Mouse (Mus musculus): Measurements from ENCODE around the gene Klhl22. TPM values are rescaled to one million over a fixed set of nuclear protein-coding genes. Genes with fewer than 3 reads are reported as not detected.

Gene Klhl22
- total RNA-seq, 2 experiments from 2014 or later = 96.9 to 103 TPM

DNA sequence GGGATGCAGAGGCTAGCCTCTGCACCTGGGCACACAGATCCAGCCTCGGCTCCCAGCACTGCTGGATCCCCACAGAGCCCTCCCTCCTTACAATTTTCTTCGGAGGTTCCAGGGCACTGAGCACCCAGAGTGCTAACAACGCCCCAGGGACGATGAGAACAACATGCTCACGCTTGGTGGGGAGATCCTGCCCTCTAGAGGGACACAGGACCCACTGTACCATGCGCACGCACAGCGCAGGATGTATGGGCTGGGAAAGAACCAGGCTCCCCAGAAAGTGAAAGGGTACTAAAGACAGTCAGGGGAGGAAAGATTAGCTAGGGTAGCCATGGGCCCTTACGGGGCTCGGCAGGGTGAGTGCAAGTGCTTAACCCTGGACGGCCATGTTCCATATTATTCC, 72.4 kb downstream of the Klhl22 start:
- no peak for DNase-seq (ENCODE audit: low spot score in 2 of 2)

DNA sequence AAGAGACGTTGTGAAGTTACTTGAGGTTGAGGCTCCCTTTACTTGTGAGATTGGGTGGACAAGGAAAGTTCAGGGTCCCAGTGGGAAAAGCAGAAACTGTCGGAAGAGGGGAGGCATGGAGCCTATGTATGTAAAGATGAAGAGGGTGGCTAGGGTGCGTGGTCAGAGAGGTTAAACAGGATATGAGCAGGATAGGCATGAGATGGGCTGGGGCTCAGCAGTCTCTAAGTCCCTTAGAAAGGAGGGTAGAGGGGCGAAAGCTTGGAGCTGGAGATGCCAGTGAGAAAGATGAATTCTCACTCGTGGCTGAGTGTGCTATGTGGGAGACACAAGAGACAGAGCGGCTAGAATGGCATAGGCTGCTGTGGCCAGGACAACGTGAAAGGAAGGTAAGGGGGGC, 73.4 kb downstream of the Klhl22 start, which contains the start of gene B830017H08Rik:
B830017H08Rik (plus strand) TSS at position 301 of the 400 bp plus-strand sequence.
- DNase-seq (ENCODE audit: low spot score in 2 of 2) = no peak

DNA sequence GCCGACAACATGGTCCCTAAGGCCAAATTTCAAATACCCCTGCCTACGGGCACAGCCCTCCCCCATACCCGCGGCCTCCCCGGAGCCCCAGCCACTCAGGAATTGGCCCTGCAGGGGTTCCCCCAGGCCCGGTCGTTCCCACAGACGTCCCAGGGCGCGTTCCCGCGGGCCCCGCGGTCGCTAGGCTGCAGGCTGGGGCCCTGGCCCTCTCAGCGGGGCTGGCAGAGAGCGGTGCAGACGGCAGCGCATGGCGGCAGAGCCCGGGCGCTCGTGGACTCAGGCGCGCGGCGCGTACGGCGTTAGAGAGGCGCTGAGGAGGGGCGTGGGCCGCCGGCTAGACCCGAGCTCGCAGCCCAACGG, 73.9 kb downstream of the Klhl22 start:
- DNase-seq (ENCODE audit: low spot score in 2 of 2) = peak; percentile 43 to 61

DNA sequence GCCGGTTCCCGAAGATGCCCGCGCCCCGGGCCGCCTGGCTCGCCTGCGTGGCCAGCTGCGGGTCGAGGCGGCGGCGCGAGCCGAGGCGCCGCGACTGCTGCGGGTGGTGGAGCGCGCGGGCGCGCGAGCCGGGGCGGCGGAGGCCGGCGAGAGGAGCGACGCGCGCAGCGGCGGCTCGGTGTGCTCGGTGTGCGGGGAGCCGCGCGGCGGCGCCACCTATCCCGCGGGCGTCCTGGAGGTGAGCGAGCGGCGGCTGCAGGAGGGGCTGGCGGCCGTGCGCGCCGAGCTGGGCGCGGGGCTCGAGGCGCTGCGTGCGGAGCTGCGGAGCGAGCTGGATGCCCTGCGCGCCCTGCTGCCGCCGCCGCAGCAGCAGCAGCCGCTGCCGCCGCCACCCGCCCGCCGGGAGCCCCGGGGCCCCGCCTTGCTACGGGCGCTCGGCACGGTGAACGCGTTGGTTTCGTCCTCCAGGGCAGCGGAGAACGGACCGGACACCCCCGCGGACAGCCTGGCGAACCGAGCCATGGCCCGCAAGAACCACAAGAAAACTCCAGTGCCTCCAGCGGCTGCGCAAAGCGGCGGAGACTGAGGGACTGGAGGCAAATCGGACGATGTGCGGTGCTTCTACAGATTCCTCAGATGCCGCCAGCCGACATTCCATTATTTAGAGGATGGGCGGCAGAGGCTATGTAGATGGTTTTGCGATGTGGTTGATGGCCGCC, 74.4 kb downstream of the Klhl22 start:
- peak; percentile 47 to 73 for DNase-seq (ENCODE audit: low spot score in 2 of 2)

DNA sequence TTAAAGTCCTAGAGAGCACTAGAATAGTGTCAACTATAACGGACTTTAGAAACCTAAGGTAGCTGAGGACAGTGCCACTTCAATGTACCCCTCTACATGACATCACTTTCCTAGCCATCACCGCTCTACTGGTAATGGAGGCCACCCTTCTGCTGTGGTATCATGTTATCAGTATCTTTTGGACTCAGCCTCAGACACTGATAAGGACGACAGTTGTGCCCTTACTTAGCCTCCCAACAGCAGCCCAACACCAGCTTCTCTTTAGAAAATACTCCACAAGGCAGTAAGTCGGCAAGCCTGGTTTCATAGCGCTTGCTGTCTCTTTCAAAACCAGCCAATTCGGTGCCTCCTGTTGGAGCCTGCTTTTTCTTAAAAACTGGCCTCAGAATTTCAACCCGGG, 75.1 kb downstream of the Klhl22 start:
- DNase-seq (ENCODE audit: low spot score in 2 of 2) = no peak

DNA sequence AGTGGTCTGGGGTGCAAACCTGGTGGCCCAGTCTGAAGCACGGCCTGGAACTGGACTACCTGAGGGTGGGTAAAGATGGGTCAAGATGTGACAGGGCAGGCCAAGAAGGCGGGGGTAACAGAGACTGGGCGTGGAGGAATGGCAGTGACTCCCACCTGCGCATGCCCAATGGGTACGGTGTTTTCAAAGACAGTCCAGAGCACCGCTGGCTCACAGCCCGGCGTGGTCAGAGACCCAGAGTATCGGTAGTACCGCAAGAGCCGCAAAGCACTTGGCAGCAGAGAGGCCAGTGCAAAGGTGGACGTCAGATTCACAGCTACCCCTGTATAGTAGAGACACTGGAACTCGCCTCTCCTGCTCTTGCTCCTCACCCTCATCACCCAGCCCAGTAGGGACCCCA, 76.1 kb downstream of the Klhl22 start:
- DNase-seq (ENCODE audit: low spot score in 2 of 2) = no peak

DNA sequence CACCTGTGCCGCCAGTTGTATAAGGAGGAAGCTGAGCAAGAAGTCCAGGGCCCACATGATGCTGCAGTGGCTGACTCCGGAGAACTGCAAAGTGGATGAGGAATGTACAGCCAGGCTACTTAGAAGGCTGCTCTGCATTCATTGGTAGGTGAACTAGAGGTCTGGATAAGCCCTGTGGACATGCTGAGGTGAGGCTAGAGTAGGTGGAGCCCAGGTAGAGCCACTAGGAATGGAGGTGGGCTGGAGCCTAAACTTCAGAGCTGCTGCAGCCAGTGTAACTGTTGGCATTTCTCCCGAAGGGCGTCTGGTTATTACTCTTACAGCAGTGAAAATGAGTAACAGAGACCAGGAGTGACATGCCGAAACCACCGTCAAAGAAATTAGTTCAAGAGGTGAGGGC, 78.6 kb downstream of the Klhl22 start, which contains the start of gene Car15:
Car15 (minus strand) TSS at position 314 of the 400 bp plus-strand sequence.
- no peak for DNase-seq (ENCODE audit: low spot score in 2 of 2)

DNA sequence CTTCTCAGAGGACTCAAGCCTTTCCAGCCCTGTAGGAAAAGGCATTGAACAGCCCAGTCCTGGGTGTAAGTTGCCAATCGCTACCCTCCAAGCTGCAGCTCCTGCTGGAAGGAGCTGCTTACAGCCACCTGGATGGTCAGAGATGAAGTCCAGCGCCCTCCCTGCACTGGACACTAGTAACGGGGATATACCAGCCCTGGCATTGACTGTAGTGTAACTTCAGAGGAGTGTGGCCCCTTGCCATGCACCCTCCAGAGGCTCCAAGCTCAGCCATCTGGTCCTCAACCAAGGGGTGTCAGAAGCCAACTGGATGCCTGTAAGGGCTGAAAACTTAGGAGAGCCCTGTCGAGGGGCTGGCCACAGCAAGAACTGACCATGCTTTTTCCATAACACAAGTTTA, 80.6 kb downstream of the Klhl22 start:
- no peak for DNase-seq (ENCODE audit: low spot score in 2 of 2)

DNA sequence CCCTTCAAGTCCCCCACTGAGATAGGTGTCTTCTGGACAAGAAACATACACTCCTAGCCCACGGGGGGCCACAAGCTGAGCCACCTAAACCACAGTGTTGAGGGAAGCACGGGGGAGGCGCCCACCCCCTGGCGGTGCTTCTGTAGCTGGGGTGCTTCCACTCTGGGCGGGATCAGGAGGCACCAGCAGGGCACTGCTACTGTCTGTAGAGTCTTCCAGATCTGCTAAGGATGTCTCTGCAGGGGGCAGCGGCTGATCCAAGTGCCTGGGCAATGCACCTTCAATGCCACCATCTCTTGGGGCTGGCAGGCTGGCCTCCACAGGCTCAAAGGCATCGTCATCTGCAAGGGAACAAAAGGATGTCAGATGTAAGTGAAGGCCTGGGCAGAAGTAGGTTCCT, 83.0 kb downstream of the Klhl22 start:
- no peak for DNase-seq (ENCODE audit: low spot score in 2 of 2)

Other genes starting within 250 kb of the Klhl22 start
- 10 to 100 TPM; 40.0 to 45.4 TPM for gene Thap7, start 228.5 kb upstream of the Klhl22 start, total RNA-seq (2021)
- gene Lrrc74b, start 198.4 kb upstream of the Klhl22 start, total RNA-seq (2021) = 1 to 10 TPM in 1 of 2 experiments, under 1 TPM in 1; 0.33 to 1.1 TPM
- 1 to 10 TPM; 1.2 to 1.3 TPM for gene P2rx6, start 197.7 kb upstream of the Klhl22 start, total RNA-seq (2021)
- 10 to 100 TPM; 75.5 to 82.0 TPM for gene Slc7a4, start 176.4 kb upstream of the Klhl22 start, total RNA-seq (2021)
- 10 to 100 TPM; 68.2 to 72.7 TPM for gene Smpd4, start 140.3 kb upstream of the Klhl22 start, total RNA-seq (2021)
- gene Ccdc74a, start 113.1 kb upstream of the Klhl22 start, total RNA-seq (2021) = 10 to 100 TPM; 24.0 to 32.4 TPM
- gene Med15, start 26.7 kb upstream of the Klhl22 start, total RNA-seq (2021) = 10 to 100 TPM; 68.3 to 71.6 TPM
- 1 to 10 TPM; 3.5 to 3.6 TPM for gene Scarf2, start 37.7 kb downstream of the Klhl22 start, total RNA-seq (2021)
- gene B830017H08Rik, start 73.5 kb downstream of the Klhl22 start, total RNA-seq (2021) = 1 to 10 TPM; 2.9 to 3.6 TPM
- gene Car15, start 78.7 kb downstream of the Klhl22 start, total RNA-seq (2021) = 1 to 10 TPM; 8.9 to 9.1 TPM
- gene Gm20518, start 132.1 kb downstream of the Klhl22 start, total RNA-seq (2021) = 1 to 10 TPM; 1.0 to 2.6 TPM
- not detected for gene Tssk1, start 134.6 kb downstream of the Klhl22 start, total RNA-seq (2021)
- gene Dgcr2, start 138.9 kb downstream of the Klhl22 start, total RNA-seq (2021) = 100 to 1,000 TPM in 1 of 2 experiments, 10 to 100 TPM in 1; 99.4 to 102 TPM
- not detected for gene Tssk2, start 139.0 kb downstream of the Klhl22 start, total RNA-seq (2021)
- 10 to 100 TPM; 30.1 to 33.4 TPM for gene Ess2, start 151.7 kb downstream of the Klhl22 start, total RNA-seq (2021)
- gene Gsc2, start 155.4 kb downstream of the Klhl22 start, total RNA-seq (2021) = not detected
- gene Slc25a1, start 168.6 kb downstream of the Klhl22 start, total RNA-seq (2021) = 10 to 100 TPM; 39.9 to 41.8 TPM
- gene Vpreb2, start 220.8 kb downstream of the Klhl22 start, total RNA-seq (2021) = under 1 TPM in 1 of 2 experiments, not detected in 1; 0.51 TPM

Measured in left cerebral cortex, adult 18-20 months (tissue).